Mouse (Mus musculus) hindbrain, embryonic 12.5 days (tissue): ENCODE data around the gene Pcnx. TPM values are rescaled to one million over a fixed set of nuclear protein-coding genes. Genes with fewer than 3 reads are reported as not detected.

Experiments used
- ATAC-seq: fragments of 200-750 bp; cut with Nextera tagmentation; 2 replicates; pipeline ENCODE4 v1.8.0; 2017; ENCODE audit warnings: moderate TSS enrichment; ENCODE audit not compliant: low FRiP score
- H3K27ac ChIP-seq: fragments of 300-500 bp; sonication (generic); 2 replicates; pipeline ENCODE4 v1.5.1; 2016; ENCODE audit warnings: mild to moderate bottlenecking
- H3K27me3 ChIP-seq: fragments of 300-500 bp; sonication (generic); 2 replicates; pipeline ENCODE4 v1.6.1; 2016; ENCODE audit warnings: mild to moderate bottlenecking
- H3K36me3 ChIP-seq: fragments of 300-500 bp; sonication (generic); 2 replicates; pipeline ENCODE4 v1.6.1; 2016; ENCODE audit warnings: mild to moderate bottlenecking
- H3K4me1 ChIP-seq: fragments of 300-500 bp; sonication (generic); 2 replicates; pipeline ENCODE4 v1.6.1; 2016
- H3K4me2 ChIP-seq: fragments of 300-500 bp; sonication (generic); replicated peaks from 2 replicates; pipeline ENCODE4 v1.6.1; 2016; ENCODE audit warnings: mild to moderate bottlenecking
- H3K4me3 ChIP-seq: fragments of 300-500 bp; sonication (generic); 2 replicates; pipeline ENCODE4 v1.5.1; 2016; ENCODE audit warnings: mild to moderate bottlenecking
- H3K9ac ChIP-seq: fragments of 300-500 bp; sonication (generic); 2 replicates; pipeline ENCODE4 v1.6.1; 2016; ENCODE audit warnings: mild to moderate bottlenecking, moderate library complexity
- H3K9me3 ChIP-seq: fragments of 300-500 bp; sonication (generic); replicated peaks from 2 replicates; pipeline ENCODE4 v1.6.1; 2016; ENCODE audit warnings: mild to moderate bottlenecking
- WGBS: fragments of 180-500 bp; shearing (Covaris S2); methylation state at CpG from one replicate; pipeline ENCODE4 v1.1.7; 2016; 5-methylcytosine and 5-hydroxymethylcytosine counted together
- polyA plus RNA-seq: library from polyadenylated mRNA; unstranded; fragments of >200 nt; fragmentation: Nextera tagmentation; extraction: Ambion mirVana; gene quantifications from 2 replicates; pipeline ENCODE4 v1.2.1, GENCODE M21; 2016

Gene Pcnx
- polyA plus RNA-seq, 1 experiment from 2014 or later, result 13.1 TPM

DNA sequence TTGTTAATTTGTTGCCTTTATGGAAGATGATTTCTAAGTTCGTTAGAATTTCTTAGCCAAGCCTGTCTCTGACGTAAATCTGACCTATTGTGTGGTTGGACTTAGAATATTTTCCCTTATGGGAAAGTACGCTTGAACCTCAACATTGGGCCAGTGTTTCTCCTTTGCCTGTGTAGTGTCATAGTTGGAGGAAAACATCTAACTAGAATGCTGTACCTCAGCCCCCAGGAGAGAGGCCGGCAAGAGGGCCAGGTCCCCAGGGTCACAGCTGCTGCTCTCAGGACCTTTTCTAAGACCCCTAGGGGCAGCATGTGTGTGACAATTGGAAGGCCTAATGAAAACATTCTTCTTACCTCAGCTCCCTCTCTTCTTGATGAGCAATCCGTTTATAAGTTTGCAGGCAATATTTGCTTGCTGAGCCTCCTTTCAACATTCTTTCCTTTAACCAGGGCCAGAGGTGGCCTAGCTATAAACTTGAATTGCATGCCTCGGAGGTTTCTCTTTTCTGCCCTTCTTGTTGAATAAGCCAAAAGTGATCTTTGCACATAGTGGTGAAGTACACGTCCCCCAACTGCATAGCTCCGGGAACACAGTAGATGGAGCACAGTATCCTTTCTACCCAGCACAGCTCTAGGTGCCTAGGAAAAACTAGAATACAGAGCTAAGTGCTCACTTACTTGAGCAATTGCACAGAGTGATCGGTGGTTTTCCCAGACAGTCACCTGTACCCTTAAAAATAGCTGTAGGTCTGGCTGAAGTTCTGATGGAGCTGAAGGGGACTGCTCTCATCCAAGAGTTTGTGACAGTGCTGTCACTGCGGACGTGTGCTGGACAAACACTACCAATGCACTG is 23.7 kb downstream of the Pcnx start:
- Histone ChIP-seq H3K4me2 (no peak overlapping the region), H3K36me3 (no peaks in the 10 kb centered on the region)
- 67% methylated on average over 11 of the region's 11 CpGs for WGBS

GRCm38 (mm10) chr12:81884107-81884398 is 24.2 kb downstream of the Pcnx start:
- H3K9me3 ChIP-seq, result no peaks in the 10 kb centered on the region
- no peak for ATAC-seq
- peaks cover 7% of the 10 kb centered on the region for H3K4me1 ChIP-seq
- no peak overlapping the region for H3K4me3 ChIP-seq
- no peak overlapping the region for H3K4me2 ChIP-seq
- H3K9ac ChIP-seq, result no peak overlapping the region
- WGBS, result 86% methylated on average over 3 of the region's 3 CpGs
- no peaks in the 10 kb centered on the region for H3K27me3 ChIP-seq
- H3K27ac ChIP-seq, result no peak overlapping the region
- H3K36me3 ChIP-seq, result no peaks in the 10 kb centered on the region

More for the DNA sequence above, 23.7 kb downstream of the Pcnx start:
- Histone ChIP-seq H3K9me3 (no peaks in the 10 kb centered on the region), H3K27me3 (no peaks in the 10 kb centered on the region), H3K9ac (no peak overlapping the region), H3K4me1 (peaks cover 7% of the 10 kb centered on the region), H3K4me3 (no peak overlapping the region), H3K27ac (no peak overlapping the region)
- no peak for ATAC-seq

- 84% methylated on average over 5 of the region's 5 CpGs for WGBS
- no peak for ATAC-seq
- no peaks in the 10 kb centered on the region for H3K27me3 ChIP-seq
Observed at GRCm38 (mm10) chr12:81884983-81885382, 25.2 kb downstream of the Pcnx start.

DNA sequence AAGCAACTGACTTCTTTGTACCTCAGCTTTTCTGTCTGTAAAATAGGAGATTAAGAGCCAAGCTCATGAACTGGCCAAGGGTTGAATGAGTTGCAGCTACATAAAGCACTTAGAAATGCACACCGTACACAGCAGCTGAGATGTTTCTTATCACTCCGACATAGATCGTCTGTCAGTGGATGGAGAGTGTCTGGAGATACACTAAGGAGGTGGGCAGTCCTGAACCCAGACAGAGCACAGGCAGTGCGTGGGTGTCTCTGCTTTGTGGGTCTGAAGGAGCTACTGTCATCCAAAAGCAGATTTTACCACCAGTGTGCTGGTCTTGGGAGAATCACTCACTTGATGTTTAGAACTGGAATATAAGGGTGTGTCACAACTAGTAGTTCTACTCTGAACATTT is 26.2 kb downstream of the Pcnx start:
- no peak overlapping the region for H3K4me3 ChIP-seq
- H3K4me2 ChIP-seq, result no peak overlapping the region
- H3K27ac ChIP-seq, result no peak overlapping the region
- no peak overlapping the region for H3K9ac ChIP-seq
- 81% methylated on average over 4 of the region's 4 CpGs for WGBS
- H3K27me3 ChIP-seq, result no peaks in the 10 kb centered on the region
- peaks cover 7% of the 10 kb centered on the region for H3K4me1 ChIP-seq
- ATAC-seq, result no peak
- H3K9me3 ChIP-seq, result no peaks in the 10 kb centered on the region
- H3K36me3 ChIP-seq, result no peaks in the 10 kb centered on the region

More at GRCm38 (mm10) chr12:81884983-81885382, 25.2 kb downstream of the Pcnx start:
- H3K4me1 ChIP-seq, result peaks cover 7% of the 10 kb centered on the region
- no peaks in the 10 kb centered on the region for H3K9me3 ChIP-seq
- no peak overlapping the region for H3K4me2 ChIP-seq
- H3K4me3 ChIP-seq, result no peak overlapping the region
- no peak overlapping the region for H3K27ac ChIP-seq
- no peak overlapping the region for H3K9ac ChIP-seq
- no peaks in the 10 kb centered on the region for H3K36me3 ChIP-seq

DNA sequence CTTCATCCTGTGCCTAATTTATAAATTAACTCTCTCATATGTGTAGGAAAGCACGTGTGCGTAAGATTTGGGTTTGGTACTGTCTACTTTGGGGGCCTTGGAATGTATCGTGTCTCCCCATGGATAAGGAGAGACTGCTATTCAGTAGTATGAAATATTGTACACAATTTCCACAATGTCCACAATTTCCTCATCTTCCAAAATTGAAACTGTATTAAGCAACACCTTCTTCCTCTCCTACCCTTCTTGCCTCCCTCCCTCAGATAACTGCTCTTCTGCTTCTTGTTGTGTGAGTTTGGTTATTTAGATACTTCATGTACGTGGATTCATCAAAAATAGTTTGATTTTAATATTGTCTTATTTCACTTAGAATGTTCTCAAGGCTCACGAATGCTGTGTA is 29.1 kb downstream of the Pcnx start:
- H3K4me1 ChIP-seq, result 0 out of 2 replicates have a peak, but pooled peaks cover 1% of the 10 kb centered on the region
- H3K4me3 ChIP-seq, result no peak overlapping the region
- WGBS, result 92% methylated on average over 5 of the region's 5 CpGs
- H3K36me3 ChIP-seq, result no peaks in the 10 kb centered on the region
- no peaks in the 10 kb centered on the region for H3K27me3 ChIP-seq
- no peak overlapping the region for H3K9ac ChIP-seq
- no peak for ATAC-seq
- no peaks in the 10 kb centered on the region for H3K9me3 ChIP-seq
- H3K27ac ChIP-seq, result no peak overlapping the region
- H3K4me2 ChIP-seq, result no peak overlapping the region

GRCm38 (mm10) chr12:81891946-81892345 is 32.1 kb downstream of the Pcnx start:
- Histone ChIP-seq H3K4me2 (no peak overlapping the region), H3K27me3 (no peaks in the 10 kb centered on the region), H3K4me1 (no peaks in the 10 kb centered on the region), H3K4me3 (no peak overlapping the region), H3K9me3 (no peaks in the 10 kb centered on the region), H3K9ac (no peak overlapping the region), H3K36me3 (peaks cover 8% of the 10 kb centered on the region), H3K27ac (no peak overlapping the region)
- WGBS, result 81% methylated on average over 1 of the region's 1 CpGs
- ATAC-seq, result no peak

DNA sequence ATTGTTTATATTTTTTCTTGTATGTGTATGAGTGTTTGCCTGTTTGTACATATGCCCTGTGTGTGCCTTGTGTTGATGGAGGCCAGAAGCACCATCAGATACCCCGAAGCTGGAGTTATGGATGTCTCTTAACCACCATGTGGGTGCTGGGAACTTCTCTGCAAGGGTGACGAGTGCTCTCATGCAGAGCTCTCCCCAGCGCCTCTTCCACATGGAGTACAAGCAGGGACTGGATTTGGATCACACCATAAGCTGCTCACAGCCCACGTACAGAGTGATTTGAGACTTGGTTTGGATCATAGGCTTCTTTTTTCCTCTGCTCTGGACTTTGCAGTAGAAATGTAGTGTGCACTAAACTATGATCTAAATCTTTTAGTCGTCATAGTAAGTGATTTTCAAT is 34.5 kb downstream of the Pcnx start:
- Histone ChIP-seq H3K36me3 (peaks cover 13% of the 10 kb centered on the region), H3K27me3 (no peaks in the 10 kb centered on the region), H3K27ac (no peak overlapping the region), H3K4me1 (no peaks in the 10 kb centered on the region), H3K9ac (no peak overlapping the region), H3K9me3 (no peaks in the 10 kb centered on the region), H3K4me2 (no peak overlapping the region), H3K4me3 (no peak overlapping the region)
- 92% methylated on average over 5 of the region's 5 CpGs for WGBS
- ATAC-seq, result no peak

DNA sequence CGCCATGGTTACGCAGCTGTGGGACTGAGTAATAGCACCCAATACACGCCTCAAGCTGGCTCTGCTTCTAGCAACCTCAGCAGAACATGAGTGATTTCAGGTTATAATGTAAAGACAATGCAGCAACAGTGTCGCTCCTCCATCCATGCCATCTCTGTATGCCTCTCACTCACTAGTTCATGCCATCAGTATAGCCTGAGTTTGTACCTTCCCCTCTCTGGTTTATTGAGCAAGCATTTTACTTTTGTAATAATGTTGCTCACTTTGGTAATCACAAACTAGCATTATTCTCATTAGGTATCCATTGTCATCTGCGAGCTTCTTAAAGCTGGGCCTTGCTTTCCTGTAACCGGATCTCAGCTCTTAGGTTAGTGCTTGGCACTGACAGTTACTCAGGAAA is 36.2 kb downstream of the Pcnx start:
- Histone ChIP-seq H3K4me1 (no peaks in the 10 kb centered on the region), H3K4me2 (no peak overlapping the region), H3K27ac (no peak overlapping the region), H3K9ac (no peak overlapping the region), H3K27me3 (no peaks in the 10 kb centered on the region), H3K9me3 (no peaks in the 10 kb centered on the region), H3K4me3 (no peak overlapping the region), H3K36me3 (peaks cover 13% of the 10 kb centered on the region)
- 93% methylated on average over 6 of the region's 6 CpGs for WGBS
- no peak for ATAC-seq

- Histone ChIP-seq H3K27ac (no peak overlapping the region), H3K4me1 (no peaks in the 10 kb centered on the region), H3K9ac (no peak overlapping the region), H3K9me3 (no peaks in the 10 kb centered on the region), H3K36me3 (peaks cover 14% of the 10 kb centered on the region; the same call in 1 of the 2 replicates), H3K4me2 (no peak overlapping the region), H3K4me3 (no peak overlapping the region), H3K27me3 (no peaks in the 10 kb centered on the region)
- WGBS, result 89% methylated on average over 2 of the region's 2 CpGs
- no peak for ATAC-seq
Observed at GRCm38 (mm10) chr12:81904456-81904855, 44.6 kb downstream of the Pcnx start.

GRCm38 (mm10) chr12:81905865-81906264 is 46.0 kb downstream of the Pcnx start:
- ATAC-seq, result no peak
- no peaks in the 10 kb centered on the region for H3K9me3 ChIP-seq
- WGBS, result 92% methylated on average over 2 of the region's 2 CpGs
- no peak overlapping the region for H3K9ac ChIP-seq
- H3K36me3 ChIP-seq, result peaks cover 14% of the 10 kb centered on the region; the same call in 1 of the 2 replicates
- H3K27ac ChIP-seq, result no peak overlapping the region
- H3K4me2 ChIP-seq, result no peak overlapping the region
- no peaks in the 10 kb centered on the region for H3K27me3 ChIP-seq
- H3K4me3 ChIP-seq, result no peak overlapping the region
- no peaks in the 10 kb centered on the region for H3K4me1 ChIP-seq

DNA sequence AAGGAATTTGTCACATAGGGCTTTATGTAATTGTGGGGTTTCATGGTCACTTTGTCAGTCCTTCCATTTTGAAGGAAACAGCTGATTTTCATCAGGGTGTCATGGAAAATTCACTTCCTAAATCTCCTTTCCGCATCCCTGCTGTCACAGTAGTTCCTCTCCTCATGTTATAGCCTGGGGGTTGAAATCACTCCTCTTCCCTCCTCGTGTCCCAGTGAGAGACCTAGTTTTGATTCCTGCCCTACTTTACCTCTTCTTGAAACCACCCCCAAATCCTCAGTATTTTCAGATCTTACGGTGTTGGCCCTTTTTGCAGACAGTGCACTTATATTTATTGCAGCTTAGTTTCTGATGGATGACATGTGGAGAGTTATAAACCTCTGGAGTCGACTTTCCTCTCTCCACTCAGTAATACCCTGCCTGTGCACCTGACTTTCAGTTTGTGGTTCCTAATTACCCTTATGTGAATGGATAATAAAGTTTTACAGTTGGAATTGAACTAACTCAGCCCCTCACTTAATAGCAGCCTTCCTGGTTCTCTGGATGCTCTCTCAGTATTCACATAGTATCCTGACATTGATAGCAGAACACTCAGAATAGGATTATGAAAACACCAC is 48.0 kb downstream of the Pcnx start:
- Histone ChIP-seq H3K4me3 (no peak overlapping the region), H3K9ac (no peak overlapping the region), H3K9me3 (no peaks in the 10 kb centered on the region), H3K27me3 (no peaks in the 10 kb centered on the region), H3K4me1 (no peaks in the 10 kb centered on the region), H3K27ac (no peak overlapping the region), H3K36me3 (peaks cover 14% of the 10 kb centered on the region; the same call in 1 of the 2 replicates), H3K4me2 (no peak overlapping the region)
- no peak for ATAC-seq
- 60% methylated on average over 4 of the region's 4 CpGs for WGBS

DNA sequence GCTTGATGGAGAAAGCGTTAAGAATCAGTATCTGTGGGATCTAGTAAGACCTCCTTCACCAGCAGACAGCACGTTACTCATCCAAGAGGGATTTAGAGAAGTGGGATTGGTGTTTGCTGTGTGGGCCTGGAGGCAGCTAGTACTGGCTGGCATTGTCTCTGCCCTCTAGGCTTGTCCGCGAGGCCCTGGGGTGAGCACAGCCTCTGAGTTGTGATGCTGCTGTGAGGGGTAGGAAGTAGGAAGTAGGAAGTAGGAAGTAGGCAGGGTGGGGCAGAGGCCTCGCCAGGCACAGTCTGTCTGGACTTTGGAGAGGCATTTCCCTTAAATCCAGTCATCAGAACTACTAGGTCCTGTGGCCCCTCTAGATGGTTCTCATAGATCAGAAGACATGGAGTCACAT is 50.6 kb downstream of the Pcnx start:
- Histone ChIP-seq H3K36me3 (peaks cover 14% of the 10 kb centered on the region; the same call in 1 of the 2 replicates), H3K27me3 (no peaks in the 10 kb centered on the region), H3K4me3 (no peak overlapping the region), H3K4me1 (no peaks in the 10 kb centered on the region), H3K27ac (no peak overlapping the region), H3K4me2 (no peak overlapping the region), H3K9me3 (no peaks in the 10 kb centered on the region), H3K9ac (no peak overlapping the region)
- WGBS, result 83% methylated on average over 5 of the region's 5 CpGs
- no peak for ATAC-seq
